Mouse (Mus musculus) MEL (cell line): ENCODE measurements around the gene Spop. TPM values are rescaled to one million over a fixed set of nuclear protein-coding genes. Genes with fewer than 3 reads are reported as not detected.

Experiments used
- DNase-seq: peaks from one replicate; pipeline ENCODE4 v3.0.0; 2011; ENCODE audit warnings: low read depth, low spot score
- H3K27ac ChIP-seq: 2 replicates; pipeline ENCODE4 v1.5.1; 2012; ENCODE audit warnings: low read depth, mild to moderate bottlenecking, control low read depth, low read length, moderate library complexity; ENCODE audit not compliant: control insufficient read depth
- H3K27me3 ChIP-seq, 2 experiments: fragments of 150-350 bp in 1 of 2; sonication (generic) in 1 of 2; 2 replicates each; pipeline ENCODE4 v1.6.1; 2012; ENCODE audit warnings: low read length in 2 of 2, mild to moderate bottlenecking in 2 of 2, improper control_type of control experiment in 1 of 2, moderate library complexity in 1 of 2; ENCODE audit not compliant: insufficient read depth in 2 of 2, control insufficient read depth in 1 of 2
- H3K36me3 ChIP-seq, 2 experiments: 2 replicates each; pipeline ENCODE4 v1.6.1; 2012 to 2014; ENCODE audit warnings: low read length in 2 of 2, improper control_type of control experiment in 1 of 2, inconsistent platforms in 1 of 2, mild to moderate bottlenecking in 1 of 2; ENCODE audit not compliant: insufficient read depth in 2 of 2, control insufficient read depth in 1 of 2
- H3K4me1 ChIP-seq, 2 experiments: fragments of 150-350 bp in 1 of 2; sonication (generic) in 1 of 2; 2 replicates each; pipeline ENCODE4 v1.6.1; 2012; ENCODE audit warnings: low read length in 2 of 2, improper control_type of control experiment in 1 of 2, mild to moderate bottlenecking in 1 of 2; ENCODE audit not compliant: insufficient read depth in 2 of 2, control insufficient read depth in 1 of 2
- H3K4me3 ChIP-seq, 2 experiments: fragments of 150-350 bp in 1 of 2; sonication (generic) in 1 of 2; 2 replicates each; pipeline ENCODE4 v1.5.1; 2012; ENCODE audit warnings: low read depth in 2 of 2, low read length in 2 of 2, mild to moderate bottlenecking in 2 of 2, moderate library complexity in 2 of 2, control low read depth in 1 of 2, improper control_type of control experiment in 1 of 2; ENCODE audit not compliant: control insufficient read depth in 1 of 2, insufficient read depth in 1 of 2
- H3K79me2 ChIP-seq: 2 replicates; pipeline ENCODE4 v1.6.1; 2012; ENCODE audit warnings: mild to moderate bottlenecking, low read length, moderate library complexity; ENCODE audit not compliant: control insufficient read depth, poor library complexity, insufficient read depth
- H3K9ac ChIP-seq: 2 replicates; pipeline ENCODE4 v1.6.1; 2012; ENCODE audit warnings: low read depth, mild to moderate bottlenecking, control low read depth, low read length, moderate library complexity; ENCODE audit not compliant: control insufficient read depth, poor library complexity, severe bottlenecking
- H3K9me3 ChIP-seq: fragments of 150-350 bp; sonication (generic); replicated peaks from 2 replicates; pipeline ENCODE4 v1.6.1; 2012; ENCODE audit warnings: mild to moderate bottlenecking, low read length, improper control_type of control experiment, moderate library complexity; ENCODE audit not compliant: insufficient read depth
- CTCF ChIP-seq, 3 experiments: IDR thresholded peaks in 2 of 3; conservative IDR thresholded peaks in 1 of 3; 2 replicates each; pipeline ENCODE4 v1.5.1; 2011 to 2012; ENCODE audit warnings: low read length in 3 of 3, low read depth in 2 of 3, mild to moderate bottlenecking in 2 of 3, improper control_type of control experiment in 1 of 3, inconsistent platforms in 1 of 3, mixed read lengths in 1 of 3, moderate library complexity in 1 of 3; ENCODE audit not compliant: control insufficient read depth in 1 of 3, insufficient read depth in 1 of 3, poor library complexity in 1 of 3, severe bottlenecking in 1 of 3
- GABPA ChIP-seq: IDR thresholded peaks from 2 replicates; pipeline ENCODE4 v1.6.1; 2012; ENCODE audit warnings: low read depth, mild to moderate bottlenecking, inconsistent platforms, low read length, improper control_type of control experiment, moderate library complexity
- GATA1 ChIP-seq: IDR thresholded peaks from 2 replicates; pipeline ENCODE4 v1.6.1; 2011; ENCODE audit warnings: low read depth, low read length, improper control_type of control experiment
- HCFC1 ChIP-seq: IDR thresholded peaks from 2 replicates; pipeline ENCODE4 v1.6.1; 2012; ENCODE audit warnings: low read depth, mild to moderate bottlenecking, inconsistent platforms, low read length, improper control_type of control experiment, moderate library complexity
- MAFK ChIP-seq: IDR thresholded peaks from 2 replicates; pipeline ENCODE4 v1.6.1; 2011; ENCODE audit warnings: low read depth, mild to moderate bottlenecking, low read length, improper control_type of control experiment, borderline replicate concordance
- MYC ChIP-seq: IDR thresholded peaks from 2 replicates; pipeline ENCODE4 v1.6.1; 2011; ENCODE audit warnings: low read depth, mild to moderate bottlenecking, low read length, improper control_type of control experiment, moderate library complexity
- NRF1 ChIP-seq: IDR thresholded peaks from 2 replicates; pipeline ENCODE4 v1.6.1; 2014; ENCODE audit warnings: low read depth, mild to moderate bottlenecking, inconsistent platforms, low read length, improper control_type of control experiment, moderate library complexity; ENCODE audit not compliant: poor library complexity, insufficient read depth, severe bottlenecking
- POLR2AphosphoS2 ChIP-seq: IDR thresholded peaks from 2 replicates; pipeline ENCODE4 v1.6.1; 2011; ENCODE audit warnings: low read length, improper control_type of control experiment
- RAD21 ChIP-seq: IDR thresholded peaks from 2 replicates; pipeline ENCODE4 v1.6.1; 2011; ENCODE audit warnings: mild to moderate bottlenecking, low read depth, low read length, improper control_type of control experiment
- SIN3A ChIP-seq: IDR thresholded peaks from 2 replicates; pipeline ENCODE4 v1.6.1; 2012; ENCODE audit warnings: low read length, improper control_type of control experiment, inconsistent platforms
- TAL1 ChIP-seq: IDR thresholded peaks from 2 replicates; pipeline ENCODE4 v1.6.1; 2012; ENCODE audit warnings: mild to moderate bottlenecking, inconsistent platforms, low read length, moderate library complexity, mixed read lengths
- TCF12 ChIP-seq: IDR thresholded peaks from 2 replicates; pipeline ENCODE4 v1.6.1; 2014; ENCODE audit warnings: low read depth, mild to moderate bottlenecking, inconsistent platforms, low read length, improper control_type of control experiment, moderate library complexity
- USF1 ChIP-seq: IDR thresholded peaks from 2 replicates; pipeline ENCODE4 v1.6.1; 2014; ENCODE audit warnings: low read depth, mild to moderate bottlenecking, inconsistent platforms, low read length, improper control_type of control experiment, moderate library complexity
- ZKSCAN1 ChIP-seq: IDR thresholded peaks from 2 replicates; pipeline ENCODE4 v1.6.1; 2012; ENCODE audit warnings: low read depth, mild to moderate bottlenecking, inconsistent platforms, low read length, improper control_type of control experiment, moderate library complexity
- ZMIZ1 ChIP-seq: IDR thresholded peaks from 2 replicates; pipeline ENCODE4 v1.6.1; 2012; ENCODE audit warnings: low read depth, mild to moderate bottlenecking, inconsistent platforms, low read length, improper control_type of control experiment, moderate library complexity
- ZNF384 ChIP-seq: IDR thresholded peaks from 2 replicates; pipeline ENCODE4 v1.6.1; 2012; ENCODE audit warnings: low read depth, mild to moderate bottlenecking, inconsistent platforms, low read length, improper control_type of control experiment
- polyA plus RNA-seq, 2 experiments: library from polyadenylated mRNA; stranded (reverse) in 1 of 2; unstranded in 1 of 2; fragments of >175 nt in 1 of 2; fragments of >200 nt in 1 of 2; gene quantifications; 2 replicates each; pipeline versions ENCODE4 v1.2.1 to v1.2.4; 2012; ENCODE audit warnings: low replicate concordance in 2 of 2, low read depth in 1 of 2; ENCODE audit not compliant: insufficient read length in 2 of 2, insufficient read depth in 1 of 2, missing spikeins in 1 of 2
- total RNA-seq: library from RNA; depleted of rRNA; stranded (reverse); fragments of 300-350 nt; gene quantifications from 2 replicates; pipeline ENCODE4 v1.2.3, GENCODE M21; 2012

Gene Spop
- total and polyA plus RNA-seq, 3 experiments = 41.5 to 84.0 TPM; not detected in 1

DNA sequence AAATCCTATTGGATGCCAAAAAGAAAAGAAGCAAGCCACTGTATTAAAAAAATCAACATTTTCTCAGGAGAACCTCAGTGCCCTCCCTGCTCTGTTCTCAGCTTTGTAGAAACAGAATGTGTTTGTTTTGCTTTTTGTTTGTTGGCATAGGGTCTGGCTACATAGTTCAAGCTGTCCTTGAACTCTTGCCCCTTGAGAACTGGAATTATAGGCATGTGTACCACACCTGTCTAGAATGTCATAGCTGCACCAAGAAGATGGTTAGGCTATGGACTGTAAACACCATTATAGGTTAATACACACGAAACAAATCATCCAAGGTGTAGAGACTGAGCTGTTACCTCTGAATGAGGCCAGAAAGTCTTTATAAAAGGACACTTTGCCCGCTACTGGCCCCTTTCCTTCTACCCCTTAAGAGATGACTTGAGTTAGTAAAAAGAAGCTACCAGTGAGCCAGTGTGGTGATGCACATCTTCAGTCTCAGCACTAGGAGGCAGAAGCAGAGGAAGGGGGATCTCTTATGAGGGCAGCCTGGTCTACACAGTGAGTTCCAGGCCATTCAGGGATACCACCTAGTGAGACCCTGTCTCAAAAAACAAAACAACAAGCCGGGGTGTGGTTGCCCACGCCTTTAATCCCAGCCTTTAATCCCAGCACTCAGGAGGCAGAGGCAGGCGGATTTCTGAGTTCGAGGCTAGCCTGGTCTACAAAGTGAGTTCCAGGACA, 32.9 kb downstream of the Spop start:
- Histone ChIP-seq H3K79me2 (peaks cover 5% of the 10 kb centered on the region), H3K27ac (no peak overlapping the region), H3K4me3 (no peak overlapping the region), H3K27me3 (no peaks in the 10 kb centered on the region), H3K9ac (no peak overlapping the region), H3K4me1 (no peaks in the 10 kb centered on the region), H3K36me3 (peaks cover 3 to 24% of the 10 kb centered on the region in 2 experiments; a peak in 3 of 4 replicates), H3K9me3 (no peaks in the 10 kb centered on the region)
- DNase-seq = no peak
- TF ChIP-seq ZKSCAN1 = no peak
- TF ChIP-seq, all 39 proteins: peak for 0

DNA sequence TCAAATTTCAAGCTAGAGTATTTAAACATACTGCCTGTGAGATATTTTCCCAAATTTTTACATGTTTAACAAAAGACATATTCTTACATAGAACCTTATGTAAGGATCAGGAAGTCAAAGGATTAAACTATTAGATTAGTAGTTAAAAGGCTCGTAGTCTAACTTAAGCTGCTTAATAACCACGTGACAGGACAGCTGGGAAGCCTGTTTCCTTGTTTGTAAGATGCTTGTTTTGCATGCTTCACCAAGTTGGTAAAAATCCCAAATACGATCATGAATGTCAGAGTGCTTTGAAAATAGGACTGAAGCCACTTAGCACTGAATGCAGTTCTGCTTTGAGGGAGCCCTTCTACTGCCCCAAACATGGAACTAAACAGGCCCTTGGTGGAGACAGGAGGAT, 34.5 kb downstream of the Spop start:
- H3K79me2 ChIP-seq = peaks cover 2% of the 10 kb centered on the region
- TF ChIP-seq CTCF (IDR thresholded peaks at IDR 0.05 in 2 of 3, conservative IDR thresholded peaks at IDR 0.05 in 1 of 3; ENCODE audit: control insufficient read depth in 1 of 3, insufficient read depth in 1 of 3, low read depth in 2 of 3, low read length in 3 of 3, poor library complexity in 1 of 3, severe bottlenecking in 1 of 3) (no peak), POLR2AphosphoS2 (no peak), GABPA (no peak), MAFK (no peak), ZNF384 (no peak), MYC (no peak), TAL1 (no peak), TCF12 (no peak), USF1 (no peak), HCFC1 (no peak), SIN3A (no peak), RAD21 (no peak), NRF1 (no peak), ZKSCAN1 (no peak), ZMIZ1 (no peak), GATA1 (no peak)
- TF ChIP-seq, all 39 proteins: peak for 0
- Histone ChIP-seq H3K27ac (no peak overlapping the region), H3K27me3 (no peaks in the 10 kb centered on the region), H3K9me3 (no peaks in the 10 kb centered on the region), H3K4me3 (no peak overlapping the region), H3K9ac (no peak overlapping the region), H3K36me3 (peaks cover 0 to 25% of the 10 kb centered on the region in 2 experiments; a peak in 2 of 4 replicates), H3K4me1 (no peaks in the 10 kb centered on the region)
- no peak for DNase-seq
